Mouse (Mus musculus): ENCODE measurements around the gene Taok2. TPM values are rescaled to one million over a fixed set of nuclear protein-coding genes. Genes with fewer than 3 reads are reported as not detected.
A peak's percentile ranks its signal among the peaks of the same experiment; 100 is the strongest.

Taok2 gene
- total and polyA plus RNA-seq, 2 experiments from 2014 or later, result 20.9 to 47.9 TPM

DNA sequence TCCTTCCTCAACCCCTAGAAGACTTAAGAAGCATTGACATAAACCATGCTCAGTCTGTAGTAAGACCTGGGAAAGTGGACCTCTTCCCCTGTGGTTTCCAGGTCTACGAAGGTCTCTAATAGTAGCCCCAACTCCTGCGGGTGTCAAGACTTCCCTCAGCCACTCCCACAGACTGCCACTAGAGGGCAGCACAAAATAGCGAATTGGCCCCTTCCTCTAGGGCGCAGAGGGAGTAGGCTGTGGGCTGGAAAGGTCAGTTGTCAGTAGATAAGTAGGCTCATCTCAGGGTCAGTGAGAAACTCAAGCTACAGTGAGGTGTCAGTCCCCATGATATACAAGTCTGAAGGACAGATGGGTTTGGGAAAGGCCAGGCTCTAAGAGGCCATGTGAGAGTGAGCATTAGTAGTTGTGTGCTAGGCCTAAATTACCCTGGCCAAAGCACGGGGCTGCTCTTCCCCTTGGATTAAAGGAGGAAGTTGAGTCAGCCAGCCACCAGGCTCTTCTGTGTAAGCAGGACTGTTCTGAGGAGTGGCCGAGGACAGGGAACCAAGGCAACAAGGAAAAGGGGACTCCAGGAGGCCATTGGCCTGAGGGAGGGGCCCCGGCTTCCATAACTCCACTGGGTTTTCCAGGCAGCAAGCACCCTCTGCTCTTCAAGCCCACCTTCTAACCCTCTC is 62.5 kb downstream of the Taok2 start:
- TF ChIP-seq CTCF (IDR thresholded peaks at IDR 0.05; ENCODE audit: low read depth), result peak; percentile 92
- TF ChIP-seq EP300 (IDR thresholded peaks at IDR 0.05; ENCODE audit: low read depth), result no peak
- peaks cover 30% of the 10 kb centered on the region for H3K27me3 ChIP-seq (ENCODE audit: control insufficient read depth, insufficient read depth, low read length)
- H3K4me3 ChIP-seq (ENCODE audit: low read depth, low read length), result no peak overlapping the region
- no peak overlapping the region for H3K9ac ChIP-seq (replicated peaks; ENCODE audit: low read depth, low read length)
- H3K4me2 ChIP-seq (ENCODE audit: low read depth, low read length), result no peak overlapping the region
- WGBS, result 26% methylated on average over 7 of the region's 7 CpGs
- H3K27ac ChIP-seq (ENCODE audit: low read depth), result no peak overlapping the region
- no peaks in the 10 kb centered on the region for H3K36me3 ChIP-seq (replicated peaks; ENCODE audit: control insufficient read depth, insufficient read depth, low read length)
- DNase-seq (ENCODE audit: low spot score) (peak; percentile 47), ATAC-seq (ENCODE audit: insufficient read depth, low read depth) (peak; percentile 45; the same call in 1 of the 2 replicates)
- no peaks in the 10 kb centered on the region for H3K9me3 ChIP-seq (replicated peaks; ENCODE audit: control insufficient read depth, low read length)
- no peaks in the 10 kb centered on the region; the same call in 1 of the 2 replicates for H3K4me1 ChIP-seq (ENCODE audit: control insufficient read depth, insufficient read depth)

DNA sequence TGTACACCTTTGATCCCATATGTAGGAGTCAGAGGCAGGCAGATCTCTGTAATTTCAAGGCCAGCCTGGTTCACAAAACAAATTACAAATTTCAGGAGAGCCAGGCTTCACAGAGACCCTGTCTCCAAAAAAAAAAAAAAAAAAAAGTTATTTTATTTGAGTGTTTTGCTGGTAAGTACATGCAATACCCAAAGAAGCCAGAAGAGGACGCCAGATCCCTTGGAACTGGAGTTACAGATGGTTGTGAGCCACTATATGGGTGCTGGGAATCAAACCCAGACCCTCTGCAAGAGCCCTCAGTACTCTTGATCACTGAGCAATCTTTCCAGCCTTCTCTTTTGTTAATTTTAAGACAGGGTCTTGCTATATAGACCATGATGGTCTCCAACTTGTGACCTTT is 65.7 kb downstream of the Taok2 start:
- peaks cover 18% of the 10 kb centered on the region for H3K27me3 ChIP-seq (ENCODE audit: control insufficient read depth, insufficient read depth, low read length)
- H3K27ac ChIP-seq (ENCODE audit: low read depth), result no peak overlapping the region
- no peaks in the 10 kb centered on the region; the same call in 1 of the 2 replicates for H3K4me1 ChIP-seq (ENCODE audit: control insufficient read depth, insufficient read depth)
- H3K36me3 ChIP-seq (replicated peaks; ENCODE audit: control insufficient read depth, insufficient read depth, low read length), result no peaks in the 10 kb centered on the region
- WGBS, result 17% methylated on average over 1 of the region's 1 CpGs
- TF ChIP-seq EP300 (IDR thresholded peaks at IDR 0.05; ENCODE audit: low read depth) (no peak), CTCF (IDR thresholded peaks at IDR 0.05; ENCODE audit: low read depth) (no peak; the same call in 1 of the 2 replicates)
- no peak overlapping the region for H3K4me2 ChIP-seq (ENCODE audit: low read depth, low read length)
- no peak overlapping the region for H3K4me3 ChIP-seq (ENCODE audit: low read depth, low read length)
- ATAC-seq (ENCODE audit: insufficient read depth, low read depth), result no peak
- no peak overlapping the region for H3K9ac ChIP-seq (replicated peaks; ENCODE audit: low read depth, low read length)
- DNase-seq (ENCODE audit: low spot score), result no peak
- H3K9me3 ChIP-seq (replicated peaks; ENCODE audit: control insufficient read depth, low read length), result no peaks in the 10 kb centered on the region

GRCm38 (mm10) chr7:126817595-126817994 is 66.9 kb downstream of the Taok2 start:
- ATAC-seq (ENCODE audit: insufficient read depth, low read depth) (no peak), DNase-seq (ENCODE audit: low spot score) (no peak)
- TF ChIP-seq EP300 (IDR thresholded peaks at IDR 0.05; ENCODE audit: low read depth) (no peak), CTCF (IDR thresholded peaks at IDR 0.05; ENCODE audit: low read depth) (no peak)
- Histone ChIP-seq H3K27ac (ENCODE audit: low read depth) (no peak overlapping the region), H3K4me3 (ENCODE audit: low read depth, low read length) (no peak overlapping the region), H3K4me2 (ENCODE audit: low read depth, low read length) (no peak overlapping the region), H3K27me3 (ENCODE audit: control insufficient read depth, insufficient read depth, low read length) (peaks cover 6% of the 10 kb centered on the region), H3K9me3 (replicated peaks; ENCODE audit: control insufficient read depth, low read length) (no peaks in the 10 kb centered on the region), H3K36me3 (replicated peaks; ENCODE audit: control insufficient read depth, insufficient read depth, low read length) (no peaks in the 10 kb centered on the region), H3K4me1 (ENCODE audit: control insufficient read depth, insufficient read depth) (no peaks in the 10 kb centered on the region), H3K9ac (replicated peaks; ENCODE audit: low read depth, low read length) (no peak overlapping the region)
- 80% methylated on average over 7 of the region's 7 CpGs for WGBS

- H3K9me3 ChIP-seq (replicated peaks; ENCODE audit: control insufficient read depth, low read length), result no peaks in the 10 kb centered on the region
- H3K27me3 ChIP-seq (ENCODE audit: control insufficient read depth, insufficient read depth, low read length), result no peaks in the 10 kb centered on the region
- H3K4me3 ChIP-seq (ENCODE audit: low read depth, low read length), result no peak overlapping the region
- no peak overlapping the region for H3K27ac ChIP-seq (ENCODE audit: low read depth)
- H3K36me3 ChIP-seq (replicated peaks; ENCODE audit: control insufficient read depth, insufficient read depth, low read length), result no peaks in the 10 kb centered on the region
- ATAC-seq (ENCODE audit: insufficient read depth, low read depth) (no peak), DNase-seq (ENCODE audit: low spot score) (no peak)
- TF ChIP-seq CTCF (IDR thresholded peaks at IDR 0.05; ENCODE audit: low read depth) (no peak), EP300 (IDR thresholded peaks at IDR 0.05; ENCODE audit: low read depth) (no peak)
- no peak overlapping the region for H3K9ac ChIP-seq (replicated peaks; ENCODE audit: low read depth, low read length)
- H3K4me1 ChIP-seq (ENCODE audit: control insufficient read depth, insufficient read depth), result no peaks in the 10 kb centered on the region
- H3K4me2 ChIP-seq (ENCODE audit: low read depth, low read length), result no peak overlapping the region
- 80% methylated on average over 8 of the region's 8 CpGs for WGBS
These were observed 68.0 kb downstream of the Taok2 start for GRCm38 (mm10) chr7:126816494-126816893.

DNA sequence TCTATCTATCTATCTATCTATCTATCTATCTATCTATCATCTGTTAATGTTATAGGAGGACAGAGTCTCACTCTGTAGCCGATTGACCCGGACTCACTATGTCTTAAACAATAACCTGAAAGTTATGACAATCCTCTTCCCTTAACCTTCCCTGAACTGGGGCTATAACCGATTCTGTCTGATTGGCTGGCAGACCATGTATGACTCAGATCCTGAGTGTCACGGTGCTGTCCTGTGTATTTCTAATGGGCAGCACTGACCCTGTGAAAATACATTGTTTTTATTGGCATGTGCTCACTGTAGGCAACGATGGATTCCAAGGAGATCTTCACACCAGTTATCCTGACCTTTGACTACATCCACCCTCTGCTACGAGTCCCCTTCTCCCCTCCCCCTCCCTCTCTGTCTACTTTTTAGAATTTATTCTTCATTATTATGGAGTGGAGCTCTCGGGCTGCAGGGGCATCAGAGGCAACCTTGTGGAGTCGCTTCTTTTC is 68.7 kb downstream of the Taok2 start:
- H3K4me2 ChIP-seq (ENCODE audit: low read depth, low read length), result no peak overlapping the region
- 63% methylated on average over 8 of the region's 8 CpGs for WGBS
- no peak overlapping the region for H3K27ac ChIP-seq (ENCODE audit: low read depth)
- no peak overlapping the region for H3K9ac ChIP-seq (replicated peaks; ENCODE audit: low read depth, low read length)
- H3K9me3 ChIP-seq (replicated peaks; ENCODE audit: control insufficient read depth, low read length), result no peaks in the 10 kb centered on the region
- H3K36me3 ChIP-seq (replicated peaks; ENCODE audit: control insufficient read depth, insufficient read depth, low read length), result no peaks in the 10 kb centered on the region
- H3K4me3 ChIP-seq (ENCODE audit: low read depth, low read length), result no peak overlapping the region
- no peaks in the 10 kb centered on the region for H3K27me3 ChIP-seq (ENCODE audit: control insufficient read depth, insufficient read depth, low read length)
- DNase-seq (ENCODE audit: low spot score) (no peak), ATAC-seq (ENCODE audit: insufficient read depth, low read depth) (no peak)
- H3K4me1 ChIP-seq (ENCODE audit: control insufficient read depth, insufficient read depth), result no peaks in the 10 kb centered on the region
- TF ChIP-seq CTCF (IDR thresholded peaks at IDR 0.05; ENCODE audit: low read depth) (no peak), EP300 (IDR thresholded peaks at IDR 0.05; ENCODE audit: low read depth) (no peak)

Other genes with a start within 250 kb of the Taok2 start
Only the 30 nearest of the 31 such genes appear.
- gene Sgf29, start 235.4 kb downstream of the Taok2 start, total RNA-seq (2014; rRNA removed; ENCODE audit: low replicate concordance), result 15.9 and 20.7 TPM in 2 replicates
- gene Sgf29, start 235.4 kb downstream of the Taok2 start, polyA plus RNA-seq (2015; fragmentation: Nextera tagmentation; extraction: Ambion mirVana), result 21.9 and 25.3 TPM in 2 replicates
- 64.2 and 78.2 TPM in 2 replicates for gene Sult1a1, start 208.3 kb downstream of the Taok2 start, total RNA-seq (2014; rRNA removed; ENCODE audit: low replicate concordance)
- gene Sult1a1, start 208.3 kb downstream of the Taok2 start, polyA plus RNA-seq (2015; fragmentation: Nextera tagmentation; extraction: Ambion mirVana), result 24.8 and 30.4 TPM in 2 replicates
- 29.3 and 36.5 TPM in 2 replicates for gene Bola2, start 189.3 kb downstream of the Taok2 start, total RNA-seq (2014; rRNA removed; ENCODE audit: low replicate concordance)
- gene Bola2, start 189.3 kb downstream of the Taok2 start, polyA plus RNA-seq (2015; fragmentation: Nextera tagmentation; extraction: Ambion mirVana), result 89.0 and 93.7 TPM in 2 replicates
- 6.2 and 12.6 TPM in 2 replicates for gene Slx1b, start 188.9 kb downstream of the Taok2 start, total RNA-seq (2014; rRNA removed; ENCODE audit: low replicate concordance)
- gene Slx1b, start 188.9 kb downstream of the Taok2 start, polyA plus RNA-seq (2015; fragmentation: Nextera tagmentation; extraction: Ambion mirVana), result 4.9 and 6.3 TPM in 2 replicates
- 14.8 and 25.3 TPM in 2 replicates for gene Coro1a, start 176.9 kb downstream of the Taok2 start, total RNA-seq (2014; rRNA removed; ENCODE audit: low replicate concordance)
- gene Coro1a, start 176.9 kb downstream of the Taok2 start, polyA plus RNA-seq (2015; fragmentation: Nextera tagmentation; extraction: Ambion mirVana), result 8.4 and 8.5 TPM in 2 replicates
- gene Mapk3, start 125.1 kb downstream of the Taok2 start, total RNA-seq (2014; rRNA removed; ENCODE audit: low replicate concordance), result 59.2 and 69.4 TPM in 2 replicates
- 51.9 and 53.0 TPM in 2 replicates for gene Mapk3, start 125.1 kb downstream of the Taok2 start, polyA plus RNA-seq (2015; fragmentation: Nextera tagmentation; extraction: Ambion mirVana)
- 7.3 and 7.9 TPM in 2 replicates for gene Gdpd3, start 118.4 kb downstream of the Taok2 start, total RNA-seq (2014; rRNA removed; ENCODE audit: low replicate concordance)
- gene Gdpd3, start 118.4 kb downstream of the Taok2 start, polyA plus RNA-seq (2015; fragmentation: Nextera tagmentation; extraction: Ambion mirVana), result 0.69 and 0.77 TPM in 2 replicates
- gene Ypel3, start 107.7 kb downstream of the Taok2 start, total RNA-seq (2014; rRNA removed; ENCODE audit: low replicate concordance), result 88.9 and 146 TPM in 2 replicates
- gene Ypel3, start 107.7 kb downstream of the Taok2 start, polyA plus RNA-seq (2015; fragmentation: Nextera tagmentation; extraction: Ambion mirVana), result 84.1 and 111 TPM in 2 replicates
- gene Tbx6, start 103.2 kb downstream of the Taok2 start, total RNA-seq (2014; rRNA removed; ENCODE audit: low replicate concordance), result 0.23 and 1.3 TPM in 2 replicates
- gene Tbx6, start 103.2 kb downstream of the Taok2 start, polyA plus RNA-seq (2015; fragmentation: Nextera tagmentation; extraction: Ambion mirVana), result 0.07 TPM in 1 of 2 replicates, not detected in the other
- 93.7 and 118 TPM in 2 replicates for gene Ppp4c, start 92.2 kb downstream of the Taok2 start, total RNA-seq (2014; rRNA removed; ENCODE audit: low replicate concordance)
- gene Ppp4c, start 92.2 kb downstream of the Taok2 start, polyA plus RNA-seq (2015; fragmentation: Nextera tagmentation; extraction: Ambion mirVana), result 75.8 and 77.4 TPM in 2 replicates
- 0.99 and 2.9 TPM in 2 replicates for gene Fam57b, start 87.0 kb downstream of the Taok2 start, total RNA-seq (2014; rRNA removed; ENCODE audit: low replicate concordance)
- gene Fam57b, start 87.0 kb downstream of the Taok2 start, polyA plus RNA-seq (2015; fragmentation: Nextera tagmentation; extraction: Ambion mirVana), result 2.6 and 3.0 TPM in 2 replicates
- not detected in 2 replicates for gene 4930451I11Rik, start 53.1 kb downstream of the Taok2 start, total RNA-seq (2014; rRNA removed; ENCODE audit: low replicate concordance)
- not detected in 2 replicates for gene 4930451I11Rik, start 53.1 kb downstream of the Taok2 start, polyA plus RNA-seq (2015; fragmentation: Nextera tagmentation; extraction: Ambion mirVana)
- 0.73 TPM in 1 of 2 replicates, not detected in the other for gene Doc2a, start 37.3 kb downstream of the Taok2 start, total RNA-seq (2014; rRNA removed; ENCODE audit: low replicate concordance)
- gene Doc2a, start 37.3 kb downstream of the Taok2 start, polyA plus RNA-seq (2015; fragmentation: Nextera tagmentation; extraction: Ambion mirVana), result not detected in 2 replicates
- gene Hirip3, start 22.7 kb downstream of the Taok2 start, total RNA-seq (2014; rRNA removed; ENCODE audit: low replicate concordance), result 2.6 and 5.3 TPM in 2 replicates
- 6.6 and 8.6 TPM in 2 replicates for gene Hirip3, start 22.7 kb downstream of the Taok2 start, polyA plus RNA-seq (2015; fragmentation: Nextera tagmentation; extraction: Ambion mirVana)
- 16.6 and 29.5 TPM in 2 replicates for gene Ino80e, start 22.3 kb downstream of the Taok2 start, total RNA-seq (2014; rRNA removed; ENCODE audit: low replicate concordance)
- gene Ino80e, start 22.3 kb downstream of the Taok2 start, polyA plus RNA-seq (2015; fragmentation: Nextera tagmentation; extraction: Ambion mirVana), result 35.8 and 37.0 TPM in 2 replicates
- 19.9 and 30.0 TPM in 2 replicates for gene Tmem219, start 38.2 kb upstream of the Taok2 start, total RNA-seq (2014; rRNA removed; ENCODE audit: low replicate concordance)
- gene Tmem219, start 38.2 kb upstream of the Taok2 start, polyA plus RNA-seq (2015; fragmentation: Nextera tagmentation; extraction: Ambion mirVana), result 19.9 and 20.5 TPM in 2 replicates
- 6.8 and 8.2 TPM in 2 replicates for gene Kctd13, start 44.2 kb upstream of the Taok2 start, total RNA-seq (2014; rRNA removed; ENCODE audit: low replicate concordance)
- gene Kctd13, start 44.2 kb upstream of the Taok2 start, polyA plus RNA-seq (2015; fragmentation: Nextera tagmentation; extraction: Ambion mirVana), result 11.2 TPM in 2 replicates
- 0.23 TPM in 1 of 2 replicates, not detected in the other for gene Asphd1, start 64.9 kb upstream of the Taok2 start, total RNA-seq (2014; rRNA removed; ENCODE audit: low replicate concordance)
- not detected in 2 replicates for gene Asphd1, start 64.9 kb upstream of the Taok2 start, polyA plus RNA-seq (2015; fragmentation: Nextera tagmentation; extraction: Ambion mirVana)
- gene Sez6l2, start 65.9 kb upstream of the Taok2 start, total RNA-seq (2014; rRNA removed; ENCODE audit: low replicate concordance), result 8.7 and 14.2 TPM in 2 replicates
- 1.5 and 1.7 TPM in 2 replicates for gene Sez6l2, start 65.9 kb upstream of the Taok2 start, polyA plus RNA-seq (2015; fragmentation: Nextera tagmentation; extraction: Ambion mirVana)
- 135 and 150 TPM in 2 replicates for gene Cdipt, start 91.2 kb upstream of the Taok2 start, total RNA-seq (2014; rRNA removed; ENCODE audit: low replicate concordance)
- 64.0 and 67.5 TPM in 2 replicates for gene Cdipt, start 91.2 kb upstream of the Taok2 start, polyA plus RNA-seq (2015; fragmentation: Nextera tagmentation; extraction: Ambion mirVana)
- gene Cdiptos, start 91.4 kb upstream of the Taok2 start, total RNA-seq (2014; rRNA removed; ENCODE audit: low replicate concordance), result 1.8 TPM in 1 of 2 replicates, not detected in the other
- gene Cdiptos, start 91.4 kb upstream of the Taok2 start, polyA plus RNA-seq (2015; fragmentation: Nextera tagmentation; extraction: Ambion mirVana), result 1.2 and 1.5 TPM in 2 replicates
- 24.2 and 32.5 TPM in 2 replicates for gene Mvp, start 129.9 kb upstream of the Taok2 start, total RNA-seq (2014; rRNA removed; ENCODE audit: low replicate concordance)
- 16.1 and 17.4 TPM in 2 replicates for gene Mvp, start 129.9 kb upstream of the Taok2 start, polyA plus RNA-seq (2015; fragmentation: Nextera tagmentation; extraction: Ambion mirVana)
- not detected in 2 replicates for gene Pagr1b, start 131.8 kb upstream of the Taok2 start, total RNA-seq (2014; rRNA removed; ENCODE audit: low replicate concordance)
- not detected in 2 replicates for gene Pagr1b, start 131.8 kb upstream of the Taok2 start, polyA plus RNA-seq (2015; fragmentation: Nextera tagmentation; extraction: Ambion mirVana)
- not detected in 2 replicates for gene Pagr1a, start 132.6 kb upstream of the Taok2 start, total RNA-seq (2014; rRNA removed; ENCODE audit: low replicate concordance)
- 21.7 and 44.8 TPM in 2 replicates for gene Pagr1a, start 132.6 kb upstream of the Taok2 start, polyA plus RNA-seq (2015; fragmentation: Nextera tagmentation; extraction: Ambion mirVana)
- gene Gm42742, start 136.4 kb upstream of the Taok2 start, total RNA-seq (2014; rRNA removed; ENCODE audit: low replicate concordance), result 22.8 and 24.8 TPM in 2 replicates
- gene Gm42742, start 136.4 kb upstream of the Taok2 start, polyA plus RNA-seq (2015; fragmentation: Nextera tagmentation; extraction: Ambion mirVana), result 5.7 and 44.5 TPM in 2 replicates
- not detected in 2 replicates for gene Prrt2, start 136.5 kb upstream of the Taok2 start, total RNA-seq (2014; rRNA removed; ENCODE audit: low replicate concordance)
- 0.23 and 1.1 TPM in 2 replicates for gene Prrt2, start 136.5 kb upstream of the Taok2 start, polyA plus RNA-seq (2015; fragmentation: Nextera tagmentation; extraction: Ambion mirVana)
- gene Maz, start 142.3 kb upstream of the Taok2 start, total RNA-seq (2014; rRNA removed; ENCODE audit: low replicate concordance), result 89.0 and 89.3 TPM in 2 replicates
- 15.6 and 16.1 TPM in 2 replicates for gene Maz, start 142.3 kb upstream of the Taok2 start, polyA plus RNA-seq (2015; fragmentation: Nextera tagmentation; extraction: Ambion mirVana)
- gene Kif22, start 157.8 kb upstream of the Taok2 start, total RNA-seq (2014; rRNA removed; ENCODE audit: low replicate concordance), result 20.9 and 43.1 TPM in 2 replicates
- gene Kif22, start 157.8 kb upstream of the Taok2 start, polyA plus RNA-seq (2015; fragmentation: Nextera tagmentation; extraction: Ambion mirVana), result 22.4 and 22.8 TPM in 2 replicates
- gene Zg16, start 202.6 kb upstream of the Taok2 start, total RNA-seq (2014; rRNA removed; ENCODE audit: low replicate concordance), result not detected in 2 replicates
- 0.33 TPM in 1 of 2 replicates, not detected in the other for gene Zg16, start 202.6 kb upstream of the Taok2 start, polyA plus RNA-seq (2015; fragmentation: Nextera tagmentation; extraction: Ambion mirVana)
- 0.50 and 5.4 TPM in 2 replicates for gene AI467606, start 206.7 kb upstream of the Taok2 start, total RNA-seq (2014; rRNA removed; ENCODE audit: low replicate concordance)
- 0.89 and 0.94 TPM in 2 replicates for gene AI467606, start 206.7 kb upstream of the Taok2 start, polyA plus RNA-seq (2015; fragmentation: Nextera tagmentation; extraction: Ambion mirVana)